Mouse (Mus musculus) spleen, adult 2 months (tissue): ENCODE measurements around the gene Ina.

ENCODE experiments used
- CTCF ChIP-seq: fragments of 200-500 bp; IDR thresholded peaks from 2 replicates; pipeline ENCODE4 v1.5.1; 2011; ENCODE audit warnings: mild to moderate bottlenecking, inconsistent platforms; ENCODE audit not compliant: insufficient read depth, insufficient read length, insufficient replicate concordance; ENCODE audit errors: extremely low read depth
- POLR2A ChIP-seq: fragments of 200-500 bp; IDR thresholded peaks from 2 replicates; pipeline ENCODE4 v1.6.1; 2011; ENCODE audit warnings: low read depth, low read length, inconsistent platforms

GRCm38 (mm10) chr19:46975997-46976396 is 38.5 kb upstream of the Ina start:
- TF ChIP-seq CTCF = no peak
- TF ChIP-seq POLR2A = no peak
